Mouse (Mus musculus) testis, postnatal 14 days (tissue): Measurements from ENCODE around the gene Becn1.

Source experiments
- DNase-seq: peaks from one replicate; pipeline ENCODE4 v3.0.0; 2021; ENCODE audit warnings: low spot score

Becn1 gene

GRCm38 (mm10) chr11:101238071-101238647, 63.9 kb downstream of the Becn1 start:
- no peak for DNase-seq

- no peak for DNase-seq
Measured at GRCm38 (mm10) chr11:101236782-101237181, 65.3 kb downstream of the Becn1 start.
